Mouse (Mus musculus): ENCODE measurements around the gene Lhcgr. TPM values are rescaled to one million over a fixed set of nuclear protein-coding genes. Genes with fewer than 3 reads are reported as not detected.
A peak's percentile ranks its signal among the peaks of the same experiment; 100 is the strongest.
"Not testable (repeated sequence)": the region's sequence is repeated elsewhere in the genome, so short reads cannot be mapped to it uniquely, and the experiment has no call there.

Gene Lhcgr
- not detected in 2 replicates for polyA plus RNA-seq (2015; fragmentation: Nextera tagmentation; extraction: Ambion mirVana)

DNA sequence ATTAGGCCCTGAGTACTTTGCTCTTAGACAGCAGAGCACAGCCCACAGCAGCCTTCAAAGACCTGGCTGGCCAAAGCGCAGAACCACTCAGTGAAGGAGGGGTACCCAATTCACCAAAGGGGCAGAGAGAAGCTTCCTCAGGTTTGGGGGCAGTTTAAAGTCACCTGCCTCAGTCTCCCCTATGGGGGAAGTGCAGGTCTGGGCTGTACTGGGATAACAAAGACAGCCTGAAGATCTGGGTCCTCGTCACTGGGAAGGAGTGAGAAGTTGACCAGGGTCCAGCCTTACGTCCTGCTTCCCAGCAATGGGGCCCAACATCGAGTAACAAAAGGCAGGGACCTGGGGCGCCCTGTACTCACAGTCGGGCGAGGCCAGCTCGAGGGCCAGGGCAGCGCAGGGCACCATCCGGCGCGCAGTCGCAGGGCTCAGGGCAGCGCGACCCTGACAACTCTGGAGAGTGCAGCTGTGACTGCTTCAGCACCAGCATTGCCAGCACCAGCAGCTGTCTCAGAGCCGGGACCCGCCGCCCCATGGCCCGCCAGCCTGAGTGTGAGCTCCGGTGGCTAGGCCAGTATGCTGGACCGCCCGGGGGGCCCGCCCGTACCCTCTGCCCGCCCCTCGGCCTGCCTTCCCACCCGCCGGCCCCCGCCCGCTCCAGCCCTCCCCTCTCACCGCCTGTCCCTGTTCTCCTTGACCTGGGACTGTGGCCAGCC lies at the start of gene Lhcgr:
Gene Lhcgr (minus strand): TSS at position 551 of the 713 bp plus-strand sequence.
- Histone ChIP-seq H3K9ac (no peak within 1 kb of the TSS), H3K36me3 (no peaks in the 10 kb centered on the region), H3K4me3 (peak within 1 kb of the TSS; percentile 37), H3K27ac (no peak within 1 kb of the TSS), H3K4me2 (peak within 1 kb of the TSS; percentile 62), H3K27me3 (peaks cover 12% of the 10 kb centered on the region), H3K9me3 (replicated peaks) (no peaks in the 10 kb centered on the region), H3K4me1 (replicated peaks) (peaks cover 5% of the 10 kb centered on the region; the same call in 1 of the 2 replicates)
- ATAC-seq (replicated peaks; ENCODE audit: insufficient number of reproducible peaks, insufficient read depth, low FRiP score, low read depth) = peak; percentile 53; the same call in 1 of the 2 replicates
- WGBS = 22% methylated on average over 30 of the region's 31 CpGs

DNA sequence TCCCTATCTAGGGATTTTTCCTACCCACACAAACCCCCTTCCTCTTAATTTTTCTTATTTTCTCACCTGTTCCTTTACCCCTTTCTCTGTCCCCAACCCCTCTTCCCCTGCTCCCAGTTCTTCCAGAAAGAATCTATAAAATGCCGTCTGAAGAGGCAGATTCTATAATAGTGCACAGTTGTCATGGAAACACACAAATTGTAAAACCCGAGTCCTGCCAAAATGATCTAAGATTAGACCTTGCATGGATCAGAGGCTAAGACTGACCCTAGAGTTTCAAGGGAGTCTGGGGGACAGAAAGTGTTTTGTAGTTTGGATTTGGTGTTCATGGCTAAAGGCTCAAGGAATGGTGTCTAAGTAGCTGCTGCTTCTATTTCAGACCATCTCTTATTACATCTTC lies 25.8 kb upstream of the Lhcgr start:
- 51% methylated on average over 2 of the region's 2 CpGs for WGBS
- no peak overlapping the region for H3K4me2 ChIP-seq
- no peaks in the 10 kb centered on the region for H3K9me3 ChIP-seq (replicated peaks)
- H3K9ac ChIP-seq = no peak overlapping the region
- ATAC-seq (replicated peaks; ENCODE audit: insufficient number of reproducible peaks, insufficient read depth, low FRiP score, low read depth) = no peak
- no peaks in the 10 kb centered on the region for H3K36me3 ChIP-seq
- no peaks in the 10 kb centered on the region for H3K4me1 ChIP-seq (replicated peaks)
- no peak overlapping the region for H3K27ac ChIP-seq
- no peaks in the 10 kb centered on the region for H3K27me3 ChIP-seq
- H3K4me3 ChIP-seq = no peak overlapping the region

DNA sequence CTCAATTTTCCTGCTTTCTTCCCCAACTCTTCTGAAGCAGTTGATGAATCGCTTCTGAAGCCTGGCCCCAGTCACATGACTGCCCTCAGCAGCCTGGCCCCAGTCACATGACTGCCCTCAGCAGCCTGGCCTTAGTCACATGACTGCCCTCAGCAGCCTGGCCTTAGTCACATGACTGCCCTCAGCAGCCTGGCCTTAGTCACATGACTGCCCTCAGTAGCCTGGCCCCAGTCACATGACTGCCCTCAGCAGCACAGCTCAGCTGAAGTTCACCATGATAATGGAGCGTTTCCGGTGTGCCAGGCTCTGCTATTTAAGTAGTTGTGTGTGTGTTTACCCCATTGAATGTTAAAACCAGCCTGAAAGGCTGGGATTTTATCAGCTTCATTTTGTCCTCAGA lies 21.2 kb upstream of the Lhcgr start:
- not testable (repeated sequence) for H3K27ac ChIP-seq; H3K27me3 ChIP-seq; H3K9ac ChIP-seq; H3K9me3 ChIP-seq (replicated peaks); H3K4me1 ChIP-seq (replicated peaks); H3K36me3 ChIP-seq; ATAC-seq (replicated peaks; ENCODE audit: insufficient number of reproducible peaks, insufficient read depth, low FRiP score, low read depth); H3K4me3 ChIP-seq; H3K4me2 ChIP-seq
- WGBS = 87% methylated on average over 3 of the region's 3 CpGs

GRCm38 (mm10) chr17:88810807-88811206 lies 19.0 kb upstream of the Lhcgr start:
- H3K9me3 ChIP-seq (replicated peaks) = no peaks in the 10 kb centered on the region
- no peak overlapping the region for H3K9ac ChIP-seq
- no peak overlapping the region for H3K4me3 ChIP-seq
- no peak overlapping the region for H3K4me2 ChIP-seq
- no peak for ATAC-seq (replicated peaks; ENCODE audit: insufficient number of reproducible peaks, insufficient read depth, low FRiP score, low read depth)
- H3K4me1 ChIP-seq (replicated peaks) = no peaks in the 10 kb centered on the region
- no peaks in the 10 kb centered on the region for H3K36me3 ChIP-seq
- no peak overlapping the region for H3K27ac ChIP-seq
- WGBS = 78% methylated on average over 5 of the region's 5 CpGs
- no peaks in the 10 kb centered on the region for H3K27me3 ChIP-seq

GRCm38 (mm10) chr17:88806421-88806820 lies 14.6 kb upstream of the Lhcgr start:
- Histone ChIP-seq H3K4me2 (no peak overlapping the region), H3K9ac (no peak overlapping the region), H3K4me1 (replicated peaks) (no peaks in the 10 kb centered on the region), H3K4me3 (no peak overlapping the region), H3K27ac (no peak overlapping the region), H3K27me3 (no peaks in the 10 kb centered on the region), H3K36me3 (no peaks in the 10 kb centered on the region), H3K9me3 (replicated peaks) (no peaks in the 10 kb centered on the region)
- WGBS = 80% methylated on average over 8 of the region's 8 CpGs
- ATAC-seq (replicated peaks; ENCODE audit: insufficient number of reproducible peaks, insufficient read depth, low FRiP score, low read depth) = no peak

GRCm38 (mm10) chr17:88803441-88803840 lies 11.7 kb upstream of the Lhcgr start:
- Histone ChIP-seq H3K27me3 (no peaks in the 10 kb centered on the region), H3K27ac (no peak overlapping the region), H3K36me3 (no peaks in the 10 kb centered on the region), H3K4me1 (replicated peaks) (no peaks in the 10 kb centered on the region), H3K4me2 (no peak overlapping the region), H3K9ac (no peak overlapping the region), H3K4me3 (no peak overlapping the region), H3K9me3 (replicated peaks) (no peaks in the 10 kb centered on the region)
- ATAC-seq (replicated peaks; ENCODE audit: insufficient number of reproducible peaks, insufficient read depth, low FRiP score, low read depth) = no peak

GRCm38 (mm10) chr17:88790680-88791079 lies 1.1 kb downstream of the Lhcgr start:
- H3K9me3 ChIP-seq (replicated peaks) = no peaks in the 10 kb centered on the region
- H3K4me1 ChIP-seq (replicated peaks) = peaks cover 5% of the 10 kb centered on the region; the same call in 1 of the 2 replicates
- H3K4me3 ChIP-seq = no peak overlapping the region
- no peaks in the 10 kb centered on the region for H3K36me3 ChIP-seq
- no peak overlapping the region for H3K4me2 ChIP-seq
- ATAC-seq (replicated peaks; ENCODE audit: insufficient number of reproducible peaks, insufficient read depth, low FRiP score, low read depth) = no peak
- no peak overlapping the region for H3K9ac ChIP-seq
- no peak overlapping the region for H3K27ac ChIP-seq
- peaks cover 12% of the 10 kb centered on the region for H3K27me3 ChIP-seq
- whole genome bisulfite sequencing = 68% methylated on average over 2 of the region's 2 CpGs

DNA sequence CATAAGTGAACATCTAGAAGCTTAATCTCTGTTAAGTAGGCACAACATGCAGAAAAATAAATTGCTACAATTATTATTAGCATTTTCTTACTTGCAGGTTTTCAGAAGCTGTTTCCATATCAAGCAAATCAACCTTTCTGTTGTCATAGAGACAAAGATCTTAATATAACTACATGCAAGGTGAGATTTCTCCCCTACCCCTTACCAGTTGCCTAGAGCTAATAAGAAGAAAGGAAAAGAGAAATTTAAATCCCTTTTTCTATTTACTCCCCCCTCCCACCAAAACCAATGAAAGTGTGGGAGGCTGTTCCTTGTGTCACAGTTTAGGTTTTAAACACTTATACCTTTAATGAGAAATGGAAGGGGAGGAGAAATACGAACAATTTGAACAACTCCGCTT lies 3.4 kb downstream of the Lhcgr start:
- Histone ChIP-seq H3K4me1 (replicated peaks) (peaks cover 5% of the 10 kb centered on the region; the same call in 1 of the 2 replicates), H3K9me3 (replicated peaks) (no peaks in the 10 kb centered on the region), H3K27ac (no peak overlapping the region), H3K36me3 (no peaks in the 10 kb centered on the region), H3K4me3 (no peak overlapping the region), H3K27me3 (peaks cover 12% of the 10 kb centered on the region), H3K9ac (no peak overlapping the region), H3K4me2 (no peak overlapping the region)
- 71% methylated on average over 2 of the region's 2 CpGs for WGBS
- ATAC-seq (replicated peaks; ENCODE audit: insufficient number of reproducible peaks, insufficient read depth, low FRiP score, low read depth) = no peak

- Histone ChIP-seq H3K27me3 (0 out of 2 replicates have a peak, but pooled peaks cover 6% of the 10 kb centered on the region), H3K9ac (no peak overlapping the region), H3K4me2 (no peak overlapping the region), H3K9me3 (replicated peaks) (no peaks in the 10 kb centered on the region), H3K4me1 (replicated peaks) (peaks cover 4% of the 10 kb centered on the region; the same call in 1 of the 2 replicates), H3K27ac (no peak overlapping the region), H3K4me3 (no peak overlapping the region), H3K36me3 (no peaks in the 10 kb centered on the region)
- ATAC-seq (replicated peaks; ENCODE audit: insufficient number of reproducible peaks, insufficient read depth, low FRiP score, low read depth) = no peak
- 51% methylated on average over 6 of the region's 6 CpGs for WGBS
Observed at GRCm38 (mm10) chr17:88786881-88787280, 4.9 kb downstream of the Lhcgr start.

DNA sequence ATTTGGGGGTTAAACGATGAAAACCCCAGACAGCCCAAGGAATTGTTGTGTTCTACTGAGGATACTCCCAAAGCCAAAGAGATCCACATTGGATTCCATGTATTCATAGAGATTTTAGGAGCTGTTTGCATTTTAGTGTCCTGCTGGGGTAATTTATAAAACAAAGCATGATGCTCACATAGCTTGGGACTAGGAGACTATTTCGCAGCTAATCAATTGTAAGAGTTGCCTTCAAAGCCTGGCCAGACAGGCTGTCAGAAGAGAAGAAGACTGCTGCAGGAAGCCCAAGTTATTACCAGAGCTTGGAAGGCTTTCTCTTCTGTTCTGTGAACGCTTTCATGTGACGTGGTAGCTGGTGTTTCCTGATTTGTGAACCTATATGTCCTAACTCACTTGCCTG lies 5.4 kb downstream of the Lhcgr start:
- Histone ChIP-seq H3K4me1 (replicated peaks) (no peaks in the 10 kb centered on the region), H3K4me3 (no peak overlapping the region), H3K4me2 (no peak overlapping the region), H3K27me3 (0 out of 2 replicates have a peak, but pooled peaks cover 4% of the 10 kb centered on the region), H3K9ac (no peak overlapping the region), H3K36me3 (no peaks in the 10 kb centered on the region), H3K27ac (no peak overlapping the region), H3K9me3 (replicated peaks) (no peaks in the 10 kb centered on the region)
- WGBS = 70% methylated on average over 4 of the region's 4 CpGs
- no peak for ATAC-seq (replicated peaks; ENCODE audit: insufficient number of reproducible peaks, insufficient read depth, low FRiP score, low read depth)

GRCm38 (mm10) chr17:88779148-88779547 lies 12.6 kb downstream of the Lhcgr start:
- Histone ChIP-seq H3K9ac (no peak overlapping the region), H3K4me2 (no peak overlapping the region), H3K9me3 (replicated peaks) (no peaks in the 10 kb centered on the region), H3K4me3 (no peak overlapping the region), H3K4me1 (replicated peaks) (no peaks in the 10 kb centered on the region), H3K27me3 (no peaks in the 10 kb centered on the region), H3K36me3 (no peaks in the 10 kb centered on the region), H3K27ac (no peak overlapping the region)
- WGBS = 37% methylated on average over 3 of the region's 3 CpGs
- no peak for ATAC-seq (replicated peaks; ENCODE audit: insufficient number of reproducible peaks, insufficient read depth, low FRiP score, low read depth)

DNA sequence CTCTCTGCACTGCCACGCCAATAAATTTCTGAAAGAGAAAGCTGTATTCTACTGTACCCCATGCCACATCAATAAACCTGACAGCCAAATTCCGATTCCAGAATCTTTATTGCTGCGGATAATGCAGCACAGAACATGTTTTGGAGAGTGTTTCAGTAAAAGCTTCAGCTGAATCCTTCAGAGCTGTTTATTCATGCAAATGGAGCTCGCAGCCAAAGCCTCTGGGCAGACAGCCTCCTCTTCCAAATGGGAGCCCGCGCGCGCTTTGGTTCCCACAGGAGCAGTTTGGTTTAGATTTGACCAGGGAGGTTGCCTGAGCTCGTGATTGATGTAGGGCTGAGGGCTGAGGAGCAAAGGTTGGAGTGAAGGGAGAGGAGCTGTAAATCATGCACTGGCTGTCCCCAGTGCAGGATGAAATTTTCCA lies 17.7 kb downstream of the Lhcgr start:
- Histone ChIP-seq H3K27me3 (no peaks in the 10 kb centered on the region), H3K9me3 (replicated peaks) (no peaks in the 10 kb centered on the region), H3K36me3 (no peaks in the 10 kb centered on the region), H3K4me1 (replicated peaks) (no peaks in the 10 kb centered on the region), H3K4me2 (no peak overlapping the region), H3K4me3 (no peak overlapping the region), H3K9ac (no peak overlapping the region), H3K27ac (no peak overlapping the region)
- no peak for ATAC-seq (replicated peaks; ENCODE audit: insufficient number of reproducible peaks, insufficient read depth, low FRiP score, low read depth)
- 47% methylated on average over 9 of the region's 9 CpGs for WGBS
